ENCODE assay signal across 11 mouse cellular contexts in the genomic region with DNA sequence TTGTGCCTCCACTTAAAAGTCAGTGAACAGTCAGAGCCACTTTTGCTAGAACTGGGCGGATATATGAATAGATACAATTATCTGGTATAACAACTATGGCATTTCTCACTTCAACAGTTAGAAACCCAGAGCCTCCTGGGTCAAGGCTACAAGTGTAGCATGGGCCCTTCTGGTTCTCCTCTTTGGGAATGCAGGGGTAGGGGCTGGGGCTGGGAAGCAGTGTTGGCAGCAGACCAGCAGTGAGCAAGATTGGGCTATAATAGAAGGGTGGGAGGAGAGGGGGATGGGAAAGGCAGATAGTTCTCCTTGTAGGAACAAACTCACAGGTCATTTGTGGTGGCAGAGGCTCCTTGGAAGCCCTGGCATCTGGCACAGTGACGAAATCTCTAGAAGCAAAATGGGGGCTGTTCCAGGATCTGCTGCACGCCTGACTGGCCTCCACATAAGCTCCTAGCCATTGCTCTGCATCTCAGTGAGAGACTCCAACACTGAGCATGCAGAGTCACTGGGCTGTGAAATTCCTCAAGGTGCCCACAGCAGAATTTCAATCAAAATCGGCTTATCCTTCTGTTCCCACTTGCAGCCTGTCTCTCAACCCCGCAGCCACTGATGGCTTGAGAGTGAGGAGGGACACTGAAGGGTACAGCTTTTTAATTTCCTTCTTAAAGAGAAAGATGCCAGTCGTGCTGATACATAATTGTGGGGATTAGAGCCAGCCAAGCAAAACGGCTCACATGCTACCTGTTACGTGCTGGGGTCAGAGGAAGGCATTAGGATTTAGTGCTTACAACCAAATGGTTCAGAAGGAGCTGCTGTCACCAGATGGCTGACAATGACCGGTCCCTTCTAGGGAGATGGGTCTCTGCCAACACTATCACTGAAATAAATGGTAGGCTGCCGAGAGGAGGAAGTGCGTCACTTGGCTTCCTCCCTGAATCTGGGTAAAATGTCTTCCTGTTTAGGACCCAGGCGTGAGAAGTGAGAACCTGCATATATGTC.
DNase-seq lines count a peak whose midpoint lies in the region; ATAC-seq lines count a peak whose summit lies in the region.
"Had no signal": no experiment of that assay in that cellular context is flagged by ENCODE, and none has a peak within 500 bp of the region (broad histone marks: within the 10 kb centered on the region; RNA-seq: fewer than 3 reads in every experiment).

No protein-coding gene starts in this region.

- H3K4me2 ChIP-seq in heart, embryonic 13.5 days: peak overlapping the region; percentile 35
- no peak overlapping the region for H3K4me2 ChIP-seq in hindbrain, embryonic 14.5 days (replicated peaks)
- H3K4me2 ChIP-seq in midbrain, embryonic 14.5 days (ENCODE audit: low read length): no peak overlapping the region
- H3K4me2 ChIP-seq: neural tube, embryonic 12.5 days had no signal

- WGBS in heart, embryonic 13.5 days: 33% methylated on average over 12 of the region's 12 CpGs
- 45% methylated on average over 12 of the region's 12 CpGs for WGBS in hindbrain, embryonic 14.5 days
- WGBS in midbrain, embryonic 14.5 days: 18% methylated on average over 12 of the region's 12 CpGs

- no peaks in the 10 kb centered on the region for H3K27me3 ChIP-seq in heart, embryonic 13.5 days (replicated peaks)
- no peaks in the 10 kb centered on the region for H3K27me3 ChIP-seq in hindbrain, embryonic 14.5 days (ENCODE audit: control insufficient read depth, insufficient read depth, low read length)
- no peaks in the 10 kb centered on the region for H3K27me3 ChIP-seq in midbrain, embryonic 14.5 days (ENCODE audit: control insufficient read depth, insufficient read depth, low read length)
- H3K27me3 ChIP-seq: neural tube, embryonic 12.5 days had no signal

- peaks cover 30% of the 10 kb centered on the region for H3K4me1 ChIP-seq in heart, embryonic 13.5 days
- peaks cover 20% of the 10 kb centered on the region for H3K4me1 ChIP-seq in hindbrain, embryonic 14.5 days (replicated peaks; ENCODE audit: control insufficient read depth, insufficient read depth, low read length)
- peaks cover 25% of the 10 kb centered on the region for H3K4me1 ChIP-seq in midbrain, embryonic 14.5 days (ENCODE audit: control insufficient read depth, insufficient read depth, low read length)

- intact Hi-C loops in heart, postnatal 36 days (cut with DNase I): no loop called here

- no peaks in the 10 kb centered on the region for H3K9me3 ChIP-seq in heart, embryonic 13.5 days
- no peaks in the 10 kb centered on the region for H3K9me3 ChIP-seq in hindbrain, embryonic 14.5 days (ENCODE audit: control insufficient read depth, low read length)
- H3K9me3 ChIP-seq in midbrain, embryonic 14.5 days (ENCODE audit: control insufficient read depth, low read length): no peaks in the 10 kb centered on the region
- H3K9me3 ChIP-seq: neural tube, embryonic 12.5 days had no signal

- DNase-seq in heart, postnatal 36 days: no peak
- DNase-seq in cerebellum, adult 11-12 months: peak; percentile 66
- peak; percentile 56 for DNase-seq in hindbrain, embryonic 14.5 days (ENCODE audit: low spot score)
- peak; percentile 70 for DNase-seq in midbrain, embryonic 14.5 days
- no peak for DNase-seq in thymus, postnatal 0 days (ENCODE audit: low spot score)
- no peak for DNase-seq in testis, postnatal 10 days (ENCODE audit: low spot score)

- no peak for ATAC-seq in heart, embryonic 13.5 days (ENCODE audit: extremely low read depth, insufficient number of reproducible peaks, low FRiP score, low TSS enrichment)
- ATAC-seq in hindbrain, embryonic 14.5 days (ENCODE audit: low FRiP score): peak; percentile 47; the same call in 1 of the 2 replicates
- peak; percentile 32; the same call in 1 of the 2 replicates for ATAC-seq in midbrain, embryonic 14.5 days (ENCODE audit: low FRiP score, low TSS enrichment)
- ATAC-seq in erythroid progenitor cell, adult 5-6 weeks (replicated peaks; ENCODE audit: low FRiP score, poor library complexity, severe bottlenecking): no peak

- H3K4me3 ChIP-seq in heart, embryonic 13.5 days: no peak overlapping the region
- H3K4me3 ChIP-seq in hindbrain, embryonic 14.5 days (replicated peaks; ENCODE audit: low read length): no peak overlapping the region
- H3K4me3 ChIP-seq in midbrain, embryonic 14.5 days (replicated peaks; ENCODE audit: low read depth, low read length): no peak overlapping the region
- H3K4me3 ChIP-seq: erythroblast, embryonic 14.5 days; neural tube, embryonic 12.5 days had no signal

- peak overlapping the region; percentile 21; the same call in 1 of the 2 replicates for H3K9ac ChIP-seq in heart, embryonic 13.5 days
- H3K9ac ChIP-seq in hindbrain, embryonic 14.5 days: no peak overlapping the region
- no peak overlapping the region for H3K9ac ChIP-seq in midbrain, embryonic 14.5 days (replicated peaks; ENCODE audit: low read length)
- H3K9ac ChIP-seq: liver, embryonic 14.5 days; neural tube, embryonic 12.5 days had no signal

- H3K27ac ChIP-seq in heart, embryonic 13.5 days (replicated peaks): peak overlapping the region; percentile 58
- H3K27ac ChIP-seq in hindbrain, embryonic 14.5 days: peak overlapping the region; percentile 67
- peak overlapping the region; percentile 63 for H3K27ac ChIP-seq in midbrain, embryonic 14.5 days (replicated peaks; ENCODE audit: low read depth, low read length)
- H3K27ac ChIP-seq: liver, embryonic 14.5 days; neural tube, embryonic 12.5 days had no signal

- H3K36me3 ChIP-seq in heart, embryonic 13.5 days: no peaks in the 10 kb centered on the region
- no peaks in the 10 kb centered on the region for H3K36me3 ChIP-seq in hindbrain, embryonic 14.5 days (replicated peaks; ENCODE audit: control insufficient read depth, insufficient read depth)
- H3K36me3 ChIP-seq in midbrain, embryonic 14.5 days (ENCODE audit: control insufficient read depth, insufficient read depth, low read length): no peaks in the 10 kb centered on the region
- H3K36me3 ChIP-seq: neural tube, embryonic 12.5 days had no signal

Comparison
In these comparisons a context has a peak if more than half of its experiments do, and no peak if none do; other contexts are left out.
1. ATAC-seq: peak in hindbrain, embryonic 14.5 days (single experiment) and midbrain, embryonic 14.5 days (single experiment); none in heart, embryonic 13.5 days (single experiment) and erythroid progenitor cell, adult 5-6 weeks (single experiment).
2. DNase-seq: peak in cerebellum, adult 11-12 months (single experiment), hindbrain, embryonic 14.5 days (single experiment) and midbrain, embryonic 14.5 days (single experiment); none in heart, postnatal 36 days (0 of 2), thymus, postnatal 0 days (single experiment) and testis, postnatal 10 days (single experiment).
3. Peak in every context shown above with its lines, with median percentiles within 50 percentile points of each other: H3K27ac ChIP-seq.